30 mouse cellular contexts compared by ENCODE assay signal in genomic region chr8:117082399-117082872, GRCm38 (mm10). TPM values are rescaled to one million over a fixed set of nuclear protein-coding genes. Genes with fewer than 3 reads are reported as not detected.
A peak's percentile ranks its signal among the peaks of the same experiment; 100 is the strongest.
DNase-seq lines count a peak whose midpoint lies in the region; ATAC-seq and TF ChIP-seq lines count a peak whose summit lies in the region.
"Had no signal": no experiment of that assay in that cellular context is flagged by ENCODE, and none has a peak within 500 bp of the region (broad histone marks: within the 10 kb centered on the region; RNA-seq: fewer than 3 reads in every experiment).

Gene Pkd1l2 (minus strand): TSS chr8:117082449.

- no peak within 1 kb of the TSS for H3K4me3 ChIP-seq in heart, embryonic 10.5 days
- no peak within 1 kb of the TSS for H3K4me3 ChIP-seq in heart, embryonic 12.5 days
- H3K4me3 ChIP-seq in megakaryocyte, embryonic 14.5 days (replicated peaks) = peak within 1 kb of the TSS; percentile 84
- no peak within 1 kb of the TSS for H3K4me3 ChIP-seq in liver, embryonic 14.5 days (ENCODE audit: insufficient read depth in 1 of 2, low read depth in 2 of 2, low read length in 2 of 2)
- no peak within 1 kb of the TSS for H3K4me3 ChIP-seq in hindbrain, embryonic 12.5 days
- H3K4me3 ChIP-seq in intestine, embryonic 15.5 days (replicated peaks) = no peak within 1 kb of the TSS
- H3K4me3 ChIP-seq: embryonic facial prominence, embryonic 12.5 days; embryonic facial prominence, embryonic 15.5 days; gastrocnemius, adult 2 months; heart, embryonic 13.5 days; hindbrain, embryonic 15.5 days had no signal

- H3K27ac ChIP-seq in heart, embryonic 10.5 days = 0 out of 2 replicates have a peak within 1 kb of the TSS, but pooled peaks have one; percentile 25
- H3K27ac ChIP-seq in heart, embryonic 12.5 days (ENCODE audit: poor library complexity, severe bottlenecking) = no peak within 1 kb of the TSS
- H3K27ac ChIP-seq in liver, embryonic 14.5 days = peak within 1 kb of the TSS; percentile 52
- H3K27ac ChIP-seq in hindbrain, embryonic 12.5 days = no peak within 1 kb of the TSS
- H3K27ac ChIP-seq in intestine, embryonic 15.5 days = no peak within 1 kb of the TSS
- H3K27ac ChIP-seq: embryonic facial prominence, embryonic 12.5 days; embryonic facial prominence, embryonic 15.5 days; gastrocnemius, adult 2 months; hindbrain, embryonic 15.5 days had no signal

- H3K36me3 ChIP-seq in heart, embryonic 10.5 days = no peaks in the 10 kb centered on the region
- H3K36me3 ChIP-seq in heart, embryonic 12.5 days = no peaks in the 10 kb centered on the region
- peaks cover 8% of the 10 kb centered on the region for H3K36me3 ChIP-seq in megakaryocyte, embryonic 14.5 days (replicated peaks; ENCODE audit: low read length)
- no peaks in the 10 kb centered on the region for H3K36me3 ChIP-seq in liver, embryonic 14.5 days (replicated peaks; ENCODE audit: control insufficient read depth, insufficient read depth, low read depth)
- H3K36me3 ChIP-seq in hindbrain, embryonic 12.5 days = no peaks in the 10 kb centered on the region
- no peaks in the 10 kb centered on the region for H3K36me3 ChIP-seq in intestine, embryonic 15.5 days
- H3K36me3 ChIP-seq: embryonic facial prominence, embryonic 12.5 days; embryonic facial prominence, embryonic 15.5 days; heart, embryonic 13.5 days; hindbrain, embryonic 15.5 days had no signal

- no peak for ATAC-seq in heart, embryonic 12.5 days (ENCODE audit: insufficient number of reproducible peaks, low FRiP score)
- ATAC-seq in megakaryocyte, adult 5-6 weeks (ENCODE audit: poor library complexity, severe bottlenecking) = no peak
- ATAC-seq in liver, embryonic 14.5 days (ENCODE audit: insufficient read depth) = no peak
- ATAC-seq in hindbrain, embryonic 12.5 days (ENCODE audit: low FRiP score) = no peak
- no peak for ATAC-seq in intestine, embryonic 15.5 days
- ATAC-seq: activated CD4-positive, CD25-positive, alpha-beta regulatory T cell, adult 4 months; forebrain, embryonic 14.5 days; forebrain, postnatal 0 days had no signal

- DNase-seq in heart, embryonic 10.5 days (ENCODE audit: low spot score) = no peak
- no peak for DNase-seq in liver, embryonic 14.5 days (ENCODE audit: low read depth in 3 of 3, low spot score in 3 of 3)
- no peak for DNase-seq in MN1 (ENCODE audit: low spot score)
- DNase-seq: adrenal gland, adult 8-10 months; adrenal gland, postnatal 25 days; cerebellum, adult 11 months; cerebellum, adult 2 months; cerebellum, adult 9-11 months; cerebellum, postnatal 25 days; forebrain, postnatal 0 days; gastrocnemius, adult 2 months; gastrocnemius, postnatal 14 days; heart, adult 11 months; heart, postnatal 14 days; heart, postnatal 4 days had no signal

- peaks cover 48% of the 10 kb centered on the region for H3K4me1 ChIP-seq in heart, embryonic 10.5 days
- peaks cover 40% of the 10 kb centered on the region for H3K4me1 ChIP-seq in heart, embryonic 12.5 days (replicated peaks)
- peaks cover 96% of the 10 kb centered on the region for H3K4me1 ChIP-seq in megakaryocyte, embryonic 14.5 days
- H3K4me1 ChIP-seq in liver, embryonic 14.5 days (replicated peaks; ENCODE audit: control insufficient read depth in 2 of 2, insufficient read depth in 2 of 2, low read length in 1 of 2) = peaks cover 46 to 64% of the 10 kb centered on the region in 2 experiments
- H3K4me1 ChIP-seq in hindbrain, embryonic 12.5 days = no peaks in the 10 kb centered on the region
- 0 out of 2 replicates have a peak, but pooled peaks cover 4% of the 10 kb centered on the region for H3K4me1 ChIP-seq in intestine, embryonic 15.5 days (replicated peaks)
- H3K4me1 ChIP-seq: embryonic facial prominence, embryonic 12.5 days; embryonic facial prominence, embryonic 15.5 days; hindbrain, embryonic 15.5 days had no signal

- H3K9me3 ChIP-seq in heart, embryonic 10.5 days = no peaks in the 10 kb centered on the region
- no peaks in the 10 kb centered on the region for H3K9me3 ChIP-seq in heart, embryonic 12.5 days (replicated peaks)
- H3K9me3 ChIP-seq in megakaryocyte, embryonic 14.5 days = peaks cover 10% of the 10 kb centered on the region
- H3K9me3 ChIP-seq in liver, embryonic 14.5 days (ENCODE audit: control insufficient read depth, low read length) = no peaks in the 10 kb centered on the region
- H3K9me3 ChIP-seq in hindbrain, embryonic 12.5 days (replicated peaks) = no peaks in the 10 kb centered on the region
- H3K9me3 ChIP-seq in intestine, embryonic 15.5 days = no peaks in the 10 kb centered on the region
- H3K9me3 ChIP-seq: embryonic facial prominence, embryonic 12.5 days; embryonic facial prominence, embryonic 15.5 days; heart, embryonic 13.5 days; hindbrain, embryonic 15.5 days had no signal

- 80% methylated on average over 8 of the region's 8 CpGs for WGBS in heart, embryonic 10.5 days
- 81% methylated on average over 8 of the region's 8 CpGs for WGBS in heart, embryonic 12.5 days
- 47% methylated on average over 8 of the region's 8 CpGs for WGBS in liver, embryonic 14.5 days (ENCODE audit: insufficient replicate concordance)
- 88% methylated on average over 8 of the region's 8 CpGs for WGBS in hindbrain, embryonic 12.5 days
- WGBS in intestine, embryonic 15.5 days = 69% methylated on average over 8 of the region's 8 CpGs

- no peak for TF ChIP-seq CTCF in liver, embryonic 14.5 days (IDR thresholded peaks at IDR 0.05; ENCODE audit: low read depth)

- H3K27me3 ChIP-seq in heart, embryonic 10.5 days (ENCODE audit: insufficient read depth, poor library complexity, severe bottlenecking) = peaks cover 24% of the 10 kb centered on the region; the same call in 1 of the 2 replicates
- no peaks in the 10 kb centered on the region; the same call in 1 of the 2 replicates for H3K27me3 ChIP-seq in heart, embryonic 12.5 days (replicated peaks)
- peaks cover 34% of the 10 kb centered on the region for H3K27me3 ChIP-seq in megakaryocyte, embryonic 14.5 days (replicated peaks)
- no peaks in the 10 kb centered on the region for H3K27me3 ChIP-seq in liver, embryonic 14.5 days (ENCODE audit: control insufficient read depth, insufficient read depth, low read length)
- no peaks in the 10 kb centered on the region for H3K27me3 ChIP-seq in hindbrain, embryonic 12.5 days
- no peaks in the 10 kb centered on the region for H3K27me3 ChIP-seq in intestine, embryonic 15.5 days (replicated peaks)
- H3K27me3 ChIP-seq: embryonic facial prominence, embryonic 15.5 days; hindbrain, embryonic 15.5 days had no signal

- H3K4me2 ChIP-seq in heart, embryonic 12.5 days = no peak within 1 kb of the TSS
- H3K4me2 ChIP-seq in liver, embryonic 14.5 days (ENCODE audit: low read depth) = peak within 1 kb of the TSS; percentile 40
- no peak within 1 kb of the TSS for H3K4me2 ChIP-seq in hindbrain, embryonic 12.5 days (replicated peaks)
- H3K4me2 ChIP-seq in intestine, embryonic 15.5 days (replicated peaks) = no peak within 1 kb of the TSS
- H3K4me2 ChIP-seq: embryonic facial prominence, embryonic 12.5 days; embryonic facial prominence, embryonic 15.5 days; heart, embryonic 13.5 days; hindbrain, embryonic 15.5 days had no signal

- no peak within 1 kb of the TSS for H3K9ac ChIP-seq in heart, embryonic 12.5 days
- H3K9ac ChIP-seq in liver, embryonic 14.5 days (replicated peaks) = peak within 1 kb of the TSS; percentile 31
- H3K9ac ChIP-seq in hindbrain, embryonic 12.5 days = no peak within 1 kb of the TSS
- no peak within 1 kb of the TSS for H3K9ac ChIP-seq in intestine, embryonic 15.5 days
- H3K9ac ChIP-seq: embryonic facial prominence, embryonic 12.5 days; embryonic facial prominence, embryonic 15.5 days; forebrain, postnatal 0 days; hindbrain, embryonic 15.5 days had no signal

- TF ChIP-seq EP300 in liver, embryonic 14.5 days (IDR thresholded peaks at IDR 0.05; ENCODE audit: low read depth) = no peak

RNA-seq across cellular contexts. Expression of gene Pkd1l2, which starts in this region (rescaled TPM):
- 0.03 TPM in 1 of 2 replicates, not detected in the other for polyA plus RNA-seq in heart, embryonic 10.5 days (2016; fragmentation: Nextera tagmentation; extraction: Ambion mirVana)
- polyA plus RNA-seq in heart, embryonic 12.5 days (2016; fragmentation: Nextera tagmentation; extraction: Ambion mirVana) = 0.11 TPM in 1 of 2 replicates, not detected in the other
- polyA plus RNA-seq in megakaryocyte, embryonic 14.5 days (2012; ENCODE audit: insufficient read depth, low replicate concordance) = 0.63 TPM in 1 of 2 replicates, not detected in the other
- 0.04 and 0.07 TPM in 2 replicates for total RNA-seq in megakaryocyte, adult 5-6 weeks (2015)
- total RNA-seq in megakaryocyte, adult 5-6 weeks (2017) = 0.04 and 0.08 TPM in 2 replicates
- not detected in 2 replicates for polyA plus RNA-seq in liver, embryonic 14.5 days (2012; rRNA removed)
- not detected in 2 replicates for polyA plus RNA-seq in liver, embryonic 14.5 days (2014; fragmentation: Nextera tagmentation; extraction: Ambion mirVana)
- not detected in 2 replicates for polyA plus RNA-seq in hindbrain, embryonic 12.5 days (2016; fragmentation: Nextera tagmentation; extraction: Ambion mirVana)
- polyA plus RNA-seq in intestine, embryonic 15.5 days (2015; fragmentation: Nextera tagmentation; extraction: Ambion mirVana) = 0.21 TPM in 1 of 2 replicates, not detected in the other
- total RNA-seq: common myeloid progenitor, adult 5-6 weeks; forebrain, postnatal 0 days; heart, postnatal 14 days had no signal
- polyA plus RNA-seq: embryonic facial prominence, embryonic 12.5 days; forebrain, embryonic 11.5 days; forebrain, embryonic 14.5 days; heart, embryonic 13.5 days; heart, embryonic 16.5 days; hindbrain, embryonic 11.5 days had no signal

Comparison
In these comparisons a context has a peak if more than half of its experiments do, and no peak if none do; other contexts are left out.
1. H3K27ac ChIP-seq: peak in heart, embryonic 10.5 days (single experiment) and liver, embryonic 14.5 days (single experiment); none in heart, embryonic 12.5 days (single experiment), hindbrain, embryonic 12.5 days (single experiment) and intestine, embryonic 15.5 days (single experiment).